ENCODE assay signal across 10 mouse cellular contexts in the genomic region with DNA sequence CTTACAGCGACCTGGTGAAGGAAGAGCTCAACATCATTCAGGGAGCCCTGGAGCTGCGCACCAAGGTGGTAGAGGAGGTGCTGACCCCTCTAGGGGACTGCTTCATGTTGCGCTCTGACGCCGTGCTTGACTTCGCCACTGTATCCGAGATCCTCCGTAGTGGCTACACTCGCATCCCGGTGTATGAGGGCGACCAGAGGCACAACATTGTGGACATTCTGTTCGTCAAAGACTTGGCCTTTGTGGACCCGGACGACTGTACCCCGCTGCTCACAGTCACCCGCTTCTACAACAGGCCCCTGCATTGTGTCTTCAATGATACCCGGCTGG. TPM values are rescaled to one million over a fixed set of nuclear protein-coding genes. Genes with fewer than 3 reads are reported as not detected.
DNase-seq lines count a peak whose midpoint lies in the region; ATAC-seq and TF ChIP-seq lines count a peak whose summit lies in the region.
"Had no signal": no experiment of that assay in that cellular context is flagged by ENCODE, and none has a peak within 500 bp of the region (broad histone marks: within the 10 kb centered on the region; RNA-seq: fewer than 3 reads in every experiment).

No protein-coding gene starts in this region.

- H3K27me3 ChIP-seq in erythroblast, embryonic 14.5 days (ENCODE audit: control insufficient read depth): peaks cover 59% of the 10 kb centered on the region
- H3K27me3 ChIP-seq in liver, embryonic 12.5 days (replicated peaks): peaks cover 82% of the 10 kb centered on the region
- peaks cover 13% of the 10 kb centered on the region; the same call in 1 of the 2 replicates for H3K27me3 ChIP-seq in stomach, postnatal 0 days (ENCODE audit: control insufficient read depth, insufficient read depth, low read length)

- no peaks in the 10 kb centered on the region for H3K36me3 ChIP-seq in erythroblast, embryonic 14.5 days (ENCODE audit: control insufficient read depth)
- no peaks in the 10 kb centered on the region for H3K36me3 ChIP-seq in liver, embryonic 12.5 days
- no peaks in the 10 kb centered on the region for H3K36me3 ChIP-seq in stomach, postnatal 0 days (ENCODE audit: control insufficient read depth, insufficient read depth, low read length)

- H3K27ac ChIP-seq in liver, embryonic 12.5 days: no peak overlapping the region
- H3K27ac ChIP-seq in stomach, postnatal 0 days (replicated peaks): no peak overlapping the region

- no peaks in the 10 kb centered on the region for H3K4me1 ChIP-seq in erythroblast, embryonic 14.5 days (ENCODE audit: control insufficient read depth)
- H3K4me1 ChIP-seq in liver, embryonic 12.5 days: 0 out of 2 replicates have a peak, but pooled peaks cover 16% of the 10 kb centered on the region
- H3K4me1 ChIP-seq in stomach, postnatal 0 days (replicated peaks; ENCODE audit: control insufficient read depth, insufficient read depth): 0 out of 2 replicates have a peak, but pooled peaks cover 3% of the 10 kb centered on the region

- no peak for TF ChIP-seq EP300 in stomach, postnatal 0 days (optimal IDR thresholded peaks at IDR 0.05)

- 17% methylated on average over 17 of the region's 17 CpGs for WGBS in liver, embryonic 12.5 days (ENCODE audit: insufficient replicate concordance)
- WGBS in stomach, postnatal 0 days: 16% methylated on average over 17 of the region's 17 CpGs

- H3K4me3 ChIP-seq in erythroblast, embryonic 14.5 days (replicated peaks): peak overlapping the region; percentile 45
- H3K4me3 ChIP-seq in liver, embryonic 12.5 days: peak overlapping the region; percentile 54
- peak overlapping the region; percentile 58 for H3K4me3 ChIP-seq in stomach, postnatal 0 days (ENCODE audit: low read depth, low read length)

- H3K9me3 ChIP-seq in erythroblast, embryonic 14.5 days (ENCODE audit: control insufficient read depth, low read length): peaks cover 2% of the 10 kb centered on the region; the same call in 1 of the 2 replicates
- H3K9me3 ChIP-seq in liver, embryonic 12.5 days (replicated peaks): no peaks in the 10 kb centered on the region
- H3K9me3 ChIP-seq in stomach, postnatal 0 days (ENCODE audit: control insufficient read depth, low read length): no peaks in the 10 kb centered on the region

- no peak for TF ChIP-seq CTCF in stomach, postnatal 0 days (IDR thresholded peaks at IDR 0.05; ENCODE audit: low read depth)

- ATAC-seq in erythroblast, adult 5-6 weeks (replicated peaks; ENCODE audit: low FRiP score, poor library complexity, severe bottlenecking): no peak
- ATAC-seq in liver, embryonic 12.5 days: no peak
- ATAC-seq in stomach, postnatal 0 days (ENCODE audit: low FRiP score, low TSS enrichment): 0 out of 2 replicates have a peak, but pooled peaks have one; percentile 3

- H3K4me2 ChIP-seq in liver, embryonic 12.5 days: peak overlapping the region; percentile 80
- peak overlapping the region; percentile 98 for H3K4me2 ChIP-seq in stomach, postnatal 0 days (replicated peaks; ENCODE audit: low read depth)

- DNase-seq in retina, embryonic 14.5 days (ENCODE audit: low spot score): peak; percentile 22
- DNase-seq in retina, postnatal 1 day: no peak
- DNase-seq in stomach, postnatal 0 days (ENCODE audit: low spot score): no peak
- DNase-seq in thymus, postnatal 14 days: no peak
- no peak for DNase-seq in spleen, postnatal 36 days (ENCODE audit: low spot score in 2 of 2)
- DNase-seq: B cell, adult 2 months had no signal

- H3K9ac ChIP-seq in liver, embryonic 12.5 days: no peak overlapping the region
- no peak overlapping the region for H3K9ac ChIP-seq in stomach, postnatal 0 days (ENCODE audit: low read length)

RNA-seq across cellular contexts. Expression of gene Cnnm1, which starts 1.4 kb away (rescaled TPM):
- polyA plus RNA-seq in erythroblast, embryonic 14.5 days (2012): 0.02 TPM in 1 of 2 replicates, not detected in the other
- total RNA-seq in erythroblast, adult 5-6 weeks (2015; ENCODE audit: low replicate concordance): not detected in 2 replicates
- total RNA-seq in erythroblast, adult 5-6 weeks (2017; ENCODE audit: low replicate concordance): not detected in 2 replicates
- 0.08 and 0.18 TPM in 2 replicates for polyA plus RNA-seq in liver, embryonic 12.5 days (2016; fragmentation: Nextera tagmentation; extraction: Ambion mirVana)
- 0.47 and 0.56 TPM in 2 replicates for polyA plus RNA-seq in stomach, postnatal 0 days (2015; fragmentation: Nextera tagmentation; extraction: Ambion mirVana)

RNA-seq across cellular contexts. Expression of gene Hpse2, which starts 53.5 kb away (rescaled TPM):
- polyA plus RNA-seq in erythroblast, embryonic 14.5 days (2012): not detected in 2 replicates
- not detected in 2 replicates for total RNA-seq in erythroblast, adult 5-6 weeks (2015; ENCODE audit: low replicate concordance)
- not detected in 2 replicates for total RNA-seq in erythroblast, adult 5-6 weeks (2017; ENCODE audit: low replicate concordance)
- 0.07 TPM in 1 of 2 replicates, not detected in the other for polyA plus RNA-seq in liver, embryonic 12.5 days (2016; fragmentation: Nextera tagmentation; extraction: Ambion mirVana)
- 1.3 and 1.4 TPM in 2 replicates for polyA plus RNA-seq in stomach, postnatal 0 days (2015; fragmentation: Nextera tagmentation; extraction: Ambion mirVana)
- total RNA-seq: adrenal gland, adult 2 months had no signal
- polyA plus RNA-seq: adrenal gland, adult 2 months had no signal
